Mouse (Mus musculus) CH12.LX (cell line): ENCODE measurements around the gene Dcaf11. TPM values are rescaled to one million over a fixed set of nuclear protein-coding genes. Genes with fewer than 3 reads are reported as not detected.

Source experiments
- DNase-seq: peaks from one replicate; pipeline ENCODE4 v3.0.0-alpha.2; 2013; ENCODE audit errors: extremely low read depth
- H3K27ac ChIP-seq: 2 replicates; pipeline ENCODE4 v1.5.1; 2012; ENCODE audit warnings: low read depth, mild to moderate bottlenecking, control low read depth, moderate library complexity; ENCODE audit not compliant: insufficient read depth
- H3K27me3 ChIP-seq: replicated peaks from 2 replicates; pipeline ENCODE3; 2012; ENCODE audit warnings: inconsistent platforms
- H3K36me3 ChIP-seq, 2 experiments: replicated peaks in 1 of 2; 2 replicates each; pipeline versions ENCODE3 to v1.6.1; 2012; ENCODE audit warnings: inconsistent platforms in 1 of 2, low read length in 1 of 2, mild to moderate bottlenecking in 1 of 2, mixed read lengths in 1 of 2, moderate library complexity in 1 of 2; ENCODE audit not compliant: control insufficient read depth in 1 of 2, insufficient read depth in 1 of 2
- H3K4me1 ChIP-seq, 2 experiments: 2 replicates each; pipeline ENCODE4 v1.6.1; 2012; ENCODE audit warnings: inconsistent platforms in 1 of 2, moderate library complexity in 1 of 2; ENCODE audit not compliant: insufficient read depth in 2 of 2, control insufficient read depth in 1 of 2
- H3K4me2 ChIP-seq: 2 replicates; pipeline ENCODE4 v1.6.1; 2012; ENCODE audit warnings: low read depth, mild to moderate bottlenecking, control low read depth; ENCODE audit not compliant: poor library complexity, insufficient read depth, severe bottlenecking
- H3K4me3 ChIP-seq, 3 experiments: fragments of 150-350 bp in 1 of 3; sonication (generic) in 1 of 3; replicated peaks in 1 of 3; 2 replicates each; pipeline versions ENCODE3 to v1.5.1; 2011 to 2012; ENCODE audit warnings: low read depth in 2 of 3, low read length in 2 of 3, mild to moderate bottlenecking in 2 of 3, moderate library complexity in 2 of 3, control low read depth in 1 of 3, improper control_type of control experiment in 1 of 3, inconsistent platforms in 1 of 3, mixed read lengths in 1 of 3; ENCODE audit not compliant: poor library complexity in 1 of 3
- H3K79me2 ChIP-seq: replicated peaks from 2 replicates; pipeline ENCODE4 v1.6.1; 2012; ENCODE audit warnings: mild to moderate bottlenecking, moderate library complexity; ENCODE audit not compliant: control insufficient read depth, poor library complexity, insufficient read depth, severe bottlenecking; ENCODE audit errors: extremely low read depth
- H3K9ac ChIP-seq: 2 replicates; pipeline ENCODE4 v1.6.1; 2012; ENCODE audit warnings: low read depth, mild to moderate bottlenecking, control low read depth, moderate library complexity; ENCODE audit not compliant: insufficient read depth
- H3K9me3 ChIP-seq: replicated peaks from 2 replicates; pipeline ENCODE3; 2012; ENCODE audit warnings: low read length, inconsistent platforms, mixed read lengths
- CHD1 ChIP-seq: IDR thresholded peaks from 2 replicates; pipeline ENCODE4 v1.6.1; 2012; ENCODE audit warnings: low read depth, low read length, improper control_type of control experiment, inconsistent platforms
- E2F4 ChIP-seq: IDR thresholded peaks from 2 replicates; pipeline ENCODE4 v1.6.1; 2011; ENCODE audit warnings: low read depth, low read length, improper control_type of control experiment; ENCODE audit not compliant: insufficient replicate concordance
- ELF1 ChIP-seq: IDR thresholded peaks from 2 replicates; pipeline ENCODE4 v1.6.1; 2014; ENCODE audit warnings: low read depth, mild to moderate bottlenecking, inconsistent platforms, low read length, improper control_type of control experiment
- ETS1 ChIP-seq: conservative IDR thresholded peaks from 2 replicates; pipeline ENCODE4 v1.6.1; 2012; ENCODE audit warnings: low read depth, mild to moderate bottlenecking, inconsistent platforms, low read length, improper control_type of control experiment, moderate library complexity
- HCFC1 ChIP-seq: IDR thresholded peaks from 2 replicates; pipeline ENCODE4 v1.6.1; 2012; ENCODE audit warnings: low read depth, mild to moderate bottlenecking, inconsistent platforms, low read length, improper control_type of control experiment
- JUN ChIP-seq: IDR thresholded peaks from 2 replicates; pipeline ENCODE4 v1.6.1; 2011; ENCODE audit warnings: low read depth, mild to moderate bottlenecking, low read length, improper control_type of control experiment, moderate library complexity; ENCODE audit not compliant: insufficient read depth
- JUND ChIP-seq: conservative IDR thresholded peaks from 2 replicates; pipeline ENCODE4 v1.6.1; 2011; ENCODE audit warnings: low read depth, low read length, improper control_type of control experiment
- MAX ChIP-seq: IDR thresholded peaks from 2 replicates; pipeline ENCODE4 v1.6.1; 2011; ENCODE audit warnings: low read length, improper control_type of control experiment
- MAZ ChIP-seq: IDR thresholded peaks from 2 replicates; pipeline ENCODE4 v1.6.1; 2012; ENCODE audit warnings: low read depth, mild to moderate bottlenecking, inconsistent platforms, low read length, improper control_type of control experiment, moderate library complexity
- NELFE ChIP-seq: IDR thresholded peaks from 2 replicates; pipeline ENCODE4 v1.6.1; 2011; ENCODE audit warnings: low read depth, low read length, improper control_type of control experiment
- POLR2A ChIP-seq: IDR thresholded peaks from 2 replicates; pipeline ENCODE4 v1.6.1; 2011; ENCODE audit warnings: low read depth, mild to moderate bottlenecking, improper control_type of control experiment, low read length
- POLR2AphosphoS2 ChIP-seq: IDR thresholded peaks from 2 replicates; pipeline ENCODE4 v1.6.1; 2011; ENCODE audit warnings: low read depth, low read length, improper control_type of control experiment
- USF1 ChIP-seq: IDR thresholded peaks from 2 replicates; pipeline ENCODE4 v1.6.1; 2014; ENCODE audit warnings: low read depth, mild to moderate bottlenecking, inconsistent platforms, low read length, improper control_type of control experiment
- USF2 ChIP-seq: conservative IDR thresholded peaks from 2 replicates; pipeline ENCODE4 v1.6.1; 2011; ENCODE audit warnings: low read depth, low read length, improper control_type of control experiment
- ZNF384 ChIP-seq: IDR thresholded peaks from 2 replicates; pipeline ENCODE4 v1.6.1; 2012; ENCODE audit warnings: low read depth, low read length, improper control_type of control experiment, inconsistent platforms
- dilution Hi-C: fragments of 300-500 bp; cut with MboI; formaldehyde crosslinking; loops from 2 replicates; pipeline ENCODE4 v1.14.3; 2020; ENCODE audit warnings: low sequenced_read_pairs; ENCODE audit not compliant: extremely low pct_unique_long_range_greater_than_20kb, extremely low pct_ligation_motif_present
- in situ Hi-C: fragments of 300-500 bp; cut with MboI; formaldehyde crosslinking; loops from 3 replicates; pipeline ENCODE4 v1.14.3; 2019; ENCODE audit warnings: low sequenced_read_pairs, low pct_ligation_motif_present, low pct_unique_long_range_greater_than_20kb, mixed read lengths
- polyA plus RNA-seq: library from polyadenylated mRNA; unstranded; fragments of >175 nt; gene quantifications from 2 replicates; pipeline ENCODE4 v1.2.1, GENCODE M21; 2012; ENCODE audit warnings: low read depth; ENCODE audit not compliant: insufficient read length
- total RNA-seq, 2 experiments: library from RNA; depleted of rRNA; stranded (reverse); fragments of 300-350 nt in 1 of 2; fragments of >200 nt in 1 of 2; gene quantifications; 2 replicates each; pipeline ENCODE4 v1.2.3; 2012 to 2014

Gene Dcaf11
- total and polyA plus RNA-seq, 3 experiments, result 29.3 to 39.1 (median 32.6) TPM

DNA sequence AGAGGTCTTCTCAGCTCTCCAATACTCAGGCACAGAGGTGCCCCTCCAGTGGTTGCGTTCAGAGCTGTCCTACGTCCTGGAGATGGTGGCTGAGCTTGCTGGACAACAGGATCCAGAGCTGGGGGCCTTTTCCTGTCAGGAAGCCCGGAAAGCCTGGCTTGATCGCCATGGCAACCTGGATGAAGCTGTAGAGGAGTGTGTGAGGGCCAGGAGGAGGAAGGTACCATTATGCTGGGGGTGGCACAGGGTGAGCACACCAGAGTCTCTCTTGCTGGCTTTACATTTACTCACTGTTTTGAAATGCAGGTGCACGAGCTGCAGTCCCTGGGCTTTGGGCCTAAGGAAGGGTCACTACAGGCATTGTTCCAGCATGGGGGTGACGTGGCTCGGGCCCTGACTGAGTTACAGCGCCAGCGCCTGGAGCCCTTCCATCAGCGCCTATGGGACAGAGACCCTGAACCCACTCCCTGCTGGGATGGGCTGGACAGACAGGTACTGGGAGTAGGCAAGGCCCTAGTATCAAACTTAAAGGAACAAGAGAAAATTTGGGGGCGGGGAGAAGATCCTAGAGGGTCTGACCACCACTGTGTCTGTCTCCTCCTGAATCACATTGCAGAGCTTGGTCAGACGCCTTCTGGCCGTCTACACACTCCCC is 36.4 kb downstream of the Dcaf11 start:
- Histone ChIP-seq H3K4me2 (no peak overlapping the region), H3K4me3 (no peak overlapping the region)
- TF ChIP-seq USF2 (no peak), CHD1 (no peak), MAX (no peak), HCFC1 (no peak), NELFE (no peak), ETS1 (no peak), ZNF384 (no peak)
- TF ChIP-seq, all 38 proteins: peak for 0
- Histone ChIP-seq H3K4me1 (peaks cover 0 to 21% of the 10 kb centered on the region in 2 experiments; a peak in 2 of 4 replicates), H3K36me3 (peaks cover 63 to 71% of the 10 kb centered on the region in 2 experiments), H3K27ac (no peak overlapping the region), H3K9ac (no peak overlapping the region), H3K27me3 (no peaks in the 10 kb centered on the region), H3K9me3 (no peaks in the 10 kb centered on the region), H3K79me2 (peaks cover 12% of the 10 kb centered on the region)
- in situ Hi-C loops, result no loop called here
- dilution Hi-C loops, result no loop called here
- no peak for DNase-seq

DNA sequence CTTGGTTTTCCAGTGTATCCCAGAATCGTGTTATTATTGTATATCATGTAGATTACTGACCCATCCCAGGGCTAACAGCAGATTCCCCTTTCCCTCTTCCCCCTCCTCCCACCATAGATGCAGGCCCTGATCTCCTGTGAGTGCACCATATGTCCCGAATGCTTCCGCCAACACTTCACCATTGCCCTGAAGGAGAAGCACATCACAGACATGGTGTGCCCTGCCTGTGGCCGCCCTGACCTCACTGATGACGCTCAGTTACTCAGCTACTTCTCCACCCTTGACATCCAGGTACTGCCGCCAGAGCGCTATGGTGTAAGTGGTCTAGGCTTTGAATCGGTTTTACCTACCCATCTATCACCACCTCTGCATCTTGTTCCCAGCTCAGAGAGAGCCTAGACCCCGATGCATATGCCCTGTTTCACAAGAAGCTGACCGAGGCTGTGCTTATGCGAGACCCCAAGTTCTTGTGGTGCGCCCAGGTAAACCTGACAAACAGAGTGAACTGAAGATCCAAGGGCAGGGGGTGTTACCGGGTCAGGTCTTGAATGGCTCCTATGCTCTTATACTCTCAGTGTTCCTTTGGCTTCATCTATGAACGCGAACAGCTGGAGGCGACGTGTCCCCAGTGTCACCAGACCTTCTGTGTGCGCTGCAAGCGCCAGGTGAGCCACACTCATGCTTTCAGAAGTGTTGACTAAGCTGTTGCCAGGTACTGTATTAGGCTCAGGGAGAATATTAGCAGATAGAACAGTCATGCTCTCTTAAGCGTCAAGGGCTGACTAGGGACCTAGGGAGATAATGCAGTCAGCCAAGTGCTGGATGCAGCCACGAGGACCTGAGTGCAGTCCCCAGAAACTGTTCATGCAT is 39.0 kb downstream of the Dcaf11 start:
- dilution Hi-C loops, result no loop called here
- no peaks in the 10 kb centered on the region for H3K79me2 ChIP-seq
- no peak overlapping the region for H3K9ac ChIP-seq
- TF ChIP-seq POLR2A, result no peak
- no peak for TF ChIP-seq POLR2AphosphoS2
- no peak for TF ChIP-seq HCFC1
- no peak for TF ChIP-seq ETS1
- TF ChIP-seq NELFE, result no peak
- no peak for TF ChIP-seq MAZ
- no peak for TF ChIP-seq JUND
- TF ChIP-seq E2F4, result no peak
- no peak for TF ChIP-seq JUN
- TF ChIP-seq USF1, result no peak
- TF ChIP-seq ELF1, result no peak
- no peaks in the 10 kb centered on the region for H3K27me3 ChIP-seq
- DNase-seq, result no peak
- no peak overlapping the region for H3K4me3 ChIP-seq
- H3K4me1 ChIP-seq, result peaks cover 0 to 22% of the 10 kb centered on the region in 2 experiments; a peak in 2 of 4 replicates
- in situ Hi-C loops, result no loop called here
- no peak overlapping the region for H3K27ac ChIP-seq
- H3K36me3 ChIP-seq, result peaks cover 81 to 91% of the 10 kb centered on the region in 2 experiments
- no peaks in the 10 kb centered on the region for H3K9me3 ChIP-seq
- no peak overlapping the region for H3K4me2 ChIP-seq
